Mouse (Mus musculus) liver, embryonic 14.5 days (tissue): Measurements from ENCODE around the gene Ccdc6. TPM values are rescaled to one million over a fixed set of nuclear protein-coding genes. Genes with fewer than 3 reads are reported as not detected.

Experiments
- ATAC-seq: fragments of 200-750 bp; cut with Nextera tagmentation; 2 replicates; pipeline ENCODE4 v1.8.0; 2017; ENCODE audit warnings: moderate number of reproducible peaks, mild to moderate bottlenecking, moderate library complexity; ENCODE audit not compliant: insufficient read depth
- DNase-seq, 3 experiments: peaks; one replicate each; pipeline ENCODE4 v3.0.0-alpha.2; 2012 to 2013; ENCODE audit warnings: low read depth in 3 of 3, low spot score in 3 of 3
- H3K27ac ChIP-seq: fragments of 300-500 bp; sonication (generic); 2 replicates; pipeline ENCODE4 v1.5.1; 2014; ENCODE audit warnings: moderate library complexity, mild to moderate bottlenecking, control low read depth, inconsistent platforms
- H3K27me3 ChIP-seq: fragments of 300-500 bp; sonication (generic); 2 replicates; pipeline ENCODE4 v1.6.1; 2014; ENCODE audit warnings: mild to moderate bottlenecking, low read length, moderate library complexity; ENCODE audit not compliant: control insufficient read depth, insufficient read depth
- H3K36me3 ChIP-seq: fragments of 300-500 bp; sonication (generic); replicated peaks from 2 replicates; pipeline ENCODE4 v1.6.1; 2014; ENCODE audit warnings: low read depth; ENCODE audit not compliant: control insufficient read depth, insufficient read depth
- H3K4me1 ChIP-seq, 2 experiments: fragments of 200-500 bp in 1 of 2; fragments of 300-500 bp in 1 of 2; sonication (generic) in 1 of 2; replicated peaks; 2 replicates each; pipeline ENCODE4 v1.6.1; 2012 to 2014; ENCODE audit warnings: antibody characterized with exemption in 1 of 2, inconsistent platforms in 1 of 2, low read length in 1 of 2; ENCODE audit not compliant: control insufficient read depth in 2 of 2, insufficient read depth in 2 of 2
- H3K4me2 ChIP-seq: fragments of 300-500 bp; sonication (generic); 2 replicates; pipeline ENCODE4 v1.6.1; 2014; ENCODE audit warnings: low read depth, mild to moderate bottlenecking, control low read depth, moderate library complexity
- H3K4me3 ChIP-seq, 2 experiments: fragments of 200-500 bp in 1 of 2; fragments of 300-500 bp in 1 of 2; sonication (generic) in 1 of 2; 2 replicates each; pipeline ENCODE4 v1.5.1; 2012 to 2014; ENCODE audit warnings: low read depth in 2 of 2, low read length in 2 of 2, mild to moderate bottlenecking in 2 of 2, control low read depth in 1 of 2, inconsistent platforms in 1 of 2, moderate library complexity in 1 of 2; ENCODE audit not compliant: insufficient read depth in 1 of 2
- H3K9ac ChIP-seq: fragments of 300-500 bp; sonication (generic); replicated peaks from 2 replicates; pipeline ENCODE4 v1.6.1; 2014; ENCODE audit warnings: mild to moderate bottlenecking, control low read depth, moderate library complexity
- H3K9me3 ChIP-seq: fragments of 300-500 bp; sonication (generic); 2 replicates; pipeline ENCODE4 v1.6.1; 2016; ENCODE audit warnings: low read length, mixed read lengths; ENCODE audit not compliant: control insufficient read depth
- CTCF ChIP-seq: IDR thresholded peaks from 2 replicates; pipeline ENCODE4 v1.5.1; 2016; ENCODE audit warnings: antibody characterized with exemption, low read depth, control low read depth
- EP300 ChIP-seq: IDR thresholded peaks from 2 replicates; pipeline ENCODE4 v1.6.1; 2016; ENCODE audit warnings: antibody characterized with exemption, low read depth
- WGBS: fragments of 180-500 bp; shearing (Covaris S2); extraction: QIAGEN DNeasy Blood & Tissue Kit; methylation state at CpG from one replicate; pipeline ENCODE4 v1.1.7; 2014; ENCODE audit not compliant: insufficient replicate concordance; 5-methylcytosine and 5-hydroxymethylcytosine counted together
- polyA plus RNA-seq, 2 experiments: library from polyadenylated mRNA; depleted of rRNA in 1 of 2; stranded (reverse) in 1 of 2; unstranded in 1 of 2; fragments of >200 nt; fragmentation: Nextera tagmentation in 1 of 2; extraction: Ambion mirVana in 1 of 2; gene quantifications; 2 replicates each; pipeline versions ENCODE4 v1.2.1 to v1.2.3; 2012 to 2014

Ccdc6 gene
- polyA plus RNA-seq, 2 experiments: 8.3 to 9.5 TPM

GRCm38 (mm10) chr10:70167625-70168024 lies 70.7 kb downstream of the Ccdc6 start:
- WGBS: 54% methylated on average over 11 of the region's 11 CpGs
- no peak overlapping the region for H3K4me3 ChIP-seq
- no peak overlapping the region for H3K27ac ChIP-seq
- no peak for ATAC-seq
- no peaks in the 10 kb centered on the region for H3K9me3 ChIP-seq
- H3K27me3 ChIP-seq: no peaks in the 10 kb centered on the region
- H3K4me1 ChIP-seq: 0 out of 4 replicates have a peak, but pooled peaks cover 0 to 2% of the 10 kb centered on the region in 2 experiments
- no peak for DNase-seq
- TF ChIP-seq CTCF: no peak
- no peak for TF ChIP-seq EP300
- no peak overlapping the region for H3K4me2 ChIP-seq
- no peak overlapping the region for H3K9ac ChIP-seq
- peaks cover 5% of the 10 kb centered on the region for H3K36me3 ChIP-seq

DNA sequence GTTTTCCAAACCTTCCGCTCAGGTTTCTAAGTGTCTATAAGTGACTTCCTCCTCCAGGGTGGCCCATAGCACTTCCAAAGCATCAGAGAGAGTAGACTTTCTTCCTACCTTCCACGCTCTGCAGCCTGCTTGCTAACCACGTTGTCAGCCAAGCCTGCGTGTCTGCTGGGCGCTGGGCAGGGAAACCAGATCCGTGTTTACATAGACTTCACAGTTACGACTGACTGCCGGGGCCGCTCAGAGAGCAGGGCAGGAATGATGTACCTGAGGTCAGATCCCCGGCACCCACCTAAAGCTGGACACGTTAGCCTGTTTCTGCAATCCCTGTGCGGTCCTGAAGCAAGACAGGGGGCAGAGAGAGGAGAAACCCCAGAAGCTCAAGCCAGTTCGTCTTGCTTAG lies 71.5 kb downstream of the Ccdc6 start:
- no peak overlapping the region for H3K27ac ChIP-seq
- 80% methylated on average over 13 of the region's 13 CpGs for WGBS
- TF ChIP-seq CTCF (no peak), EP300 (no peak)
- H3K27me3 ChIP-seq: no peaks in the 10 kb centered on the region
- no peak overlapping the region for H3K9ac ChIP-seq
- H3K36me3 ChIP-seq: peaks cover 5% of the 10 kb centered on the region
- DNase-seq: peak in 1 of 3 experiments; percentile 19
- H3K9me3 ChIP-seq: no peaks in the 10 kb centered on the region
- no peak overlapping the region for H3K4me3 ChIP-seq
- no peak overlapping the region for H3K4me2 ChIP-seq
- 0 out of 4 replicates have a peak, but pooled peaks cover 0 to 2% of the 10 kb centered on the region in 2 experiments for H3K4me1 ChIP-seq
- 0 out of 2 replicates have a peak, but pooled peaks have one; percentile 16 for ATAC-seq

DNA sequence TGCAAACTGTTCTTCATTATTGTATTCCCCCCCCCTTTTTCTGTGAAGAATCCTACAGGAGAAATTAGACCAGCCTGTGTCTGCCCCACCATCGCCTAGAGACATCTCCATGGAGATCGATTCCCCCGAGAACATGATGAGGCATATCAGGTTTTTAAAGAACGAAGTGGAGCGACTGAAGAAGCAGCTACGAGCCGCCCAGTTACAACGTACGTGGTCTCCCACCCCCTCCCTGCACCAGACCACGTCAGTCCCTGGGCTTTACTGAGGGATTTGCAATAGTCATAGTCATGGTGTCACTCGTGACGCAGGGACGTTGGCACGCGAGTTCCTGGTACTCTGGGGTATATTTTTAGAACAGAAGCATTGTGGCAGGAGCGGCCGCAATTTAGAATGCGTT lies 72.1 kb downstream of the Ccdc6 start:
- Histone ChIP-seq H3K4me2 (no peak overlapping the region), H3K9ac (no peak overlapping the region), H3K27ac (no peak overlapping the region), H3K4me3 (no peak overlapping the region), H3K9me3 (no peaks in the 10 kb centered on the region), H3K36me3 (peaks cover 5% of the 10 kb centered on the region), H3K27me3 (no peaks in the 10 kb centered on the region), H3K4me1 (0 out of 4 replicates have a peak, but pooled peaks cover 0 to 2% of the 10 kb centered on the region in 2 experiments)
- TF ChIP-seq EP300: no peak
- TF ChIP-seq CTCF: no peak
- ATAC-seq (no peak), DNase-seq (no peak)
- WGBS: 87% methylated on average over 18 of the region's 18 CpGs

- Histone ChIP-seq H3K4me2 (no peak overlapping the region), H3K9me3 (no peaks in the 10 kb centered on the region), H3K27ac (no peak overlapping the region), H3K9ac (no peak overlapping the region), H3K27me3 (no peaks in the 10 kb centered on the region), H3K4me3 (no peak overlapping the region), H3K4me1 (no peaks in the 10 kb centered on the region), H3K36me3 (peaks cover 14% of the 10 kb centered on the region)
- TF ChIP-seq CTCF (peak; percentile 87), EP300 (no peak)
- ATAC-seq (no peak; the same call in 1 of the 2 replicates), DNase-seq (peak; percentile 19 to 27 (median 26))
- 37% methylated on average over 3 of the region's 3 CpGs for WGBS
Measured at GRCm38 (mm10) chr10:70173314-70173713, 76.4 kb downstream of the Ccdc6 start.

GRCm38 (mm10) chr10:70174494-70175190 lies 77.7 kb downstream of the Ccdc6 start:
- Histone ChIP-seq H3K4me1 (no peaks in the 10 kb centered on the region), H3K4me2 (no peak overlapping the region), H3K27me3 (no peaks in the 10 kb centered on the region), H3K36me3 (peaks cover 14% of the 10 kb centered on the region), H3K9ac (no peak overlapping the region), H3K9me3 (no peaks in the 10 kb centered on the region), H3K4me3 (no peak overlapping the region), H3K27ac (no peak overlapping the region)
- no peak for TF ChIP-seq CTCF
- TF ChIP-seq EP300: no peak
- ATAC-seq (no peak), DNase-seq (no peak)
- 77% methylated on average over 16 of the region's 16 CpGs for WGBS
